Mouse (Mus musculus) cerebellum, adult 2 months (tissue): ENCODE data around the gene Ccdc173. TPM values are rescaled to one million over a fixed set of nuclear protein-coding genes. Genes with fewer than 3 reads are reported as not detected.

Experiments used
- DNase-seq, 2 experiments: peaks; one replicate each; pipeline ENCODE4 v3.0.0; 2021
- H3K27ac ChIP-seq: fragments of 200-500 bp; 2 replicates; pipeline ENCODE4 v1.5.1; 2012; ENCODE audit warnings: low read length, control low read depth, inconsistent platforms; ENCODE audit not compliant: insufficient read depth
- H3K27me3 ChIP-seq: fragments of 200-500 bp; 2 replicates; pipeline ENCODE4 v1.6.1; 2012; ENCODE audit warnings: inconsistent platforms, mild to moderate bottlenecking, low read length, moderate library complexity; ENCODE audit not compliant: control insufficient read depth, insufficient read depth
- H3K4me1 ChIP-seq: fragments of 200-500 bp; 2 replicates; pipeline ENCODE4 v1.6.1; 2011; ENCODE audit warnings: low read length; ENCODE audit not compliant: control insufficient read depth, insufficient read depth
- H3K4me3 ChIP-seq: fragments of 200-500 bp; replicated peaks from 2 replicates; pipeline ENCODE3; 2011; ENCODE audit warnings: mild to moderate bottlenecking, low read depth, low read length, control low read depth; ENCODE audit not compliant: insufficient read depth
- CTCF ChIP-seq: fragments of 200-500 bp; IDR thresholded peaks from 2 replicates; pipeline ENCODE4 v1.5.1; 2011; ENCODE audit warnings: low read depth, mild to moderate bottlenecking, control low read depth, low read length, moderate library complexity, borderline replicate concordance; ENCODE audit not compliant: insufficient read depth
- POLR2A ChIP-seq: fragments of 200-500 bp; IDR thresholded peaks from 2 replicates; pipeline ENCODE4 v1.6.1; 2011; ENCODE audit warnings: low read length, control low read depth, borderline replicate concordance; ENCODE audit not compliant: insufficient read depth
- WGBS: fragments of 180-500 bp; shearing (Covaris S2); methylation state at CpG from one replicate; pipeline ENCODE4 v1.1.7; 2018; 5-methylcytosine and 5-hydroxymethylcytosine counted together
- polyA plus RNA-seq: library from polyadenylated mRNA; depleted of rRNA; stranded (reverse); fragments of >200 nt; gene quantifications from 2 replicates; pipeline ENCODE4 v1.2.3, GENCODE M21; 2012; rRNA removed

Ccdc173 gene
- polyA plus RNA-seq, 1 experiment = 2.4 TPM

- no peaks in the 10 kb centered on the region for H3K27me3 ChIP-seq
- peak overlapping the region; percentile 72 for H3K4me3 ChIP-seq
- no peaks in the 10 kb centered on the region for H3K4me1 ChIP-seq
- TF ChIP-seq CTCF (no peak), POLR2A (peak; percentile 92)
- H3K27ac ChIP-seq = peak overlapping the region; percentile 35
- WGBS = under 1% methylated on average over 89 of the region's 91 CpGs
- DNase-seq = peak; percentile 93 to 96
Observed at GRCm38 (mm10) chr2:69722650-69723518, 66.5 kb downstream of the Ccdc173 start.

GRCm38 (mm10) chr2:69722273-69722649, 67.1 kb downstream of the Ccdc173 start, which contains the start of gene Ppig:
TSS of gene Ppig (plus strand) at chr2:69722545.
- Histone ChIP-seq H3K4me3 (peak within 1 kb of the TSS; percentile 72), H3K4me1 (no peaks in the 10 kb centered on the region), H3K27me3 (no peaks in the 10 kb centered on the region), H3K27ac (peak within 1 kb of the TSS; percentile 35)
- TF ChIP-seq CTCF (no peak), POLR2A (no peak)
- 3% methylated on average over 12 of the region's 12 CpGs for WGBS
- no peak for DNase-seq

- H3K27me3 ChIP-seq = no peaks in the 10 kb centered on the region
- 71% methylated on average over 1 of the region's 1 CpGs for WGBS
- H3K27ac ChIP-seq = no peak overlapping the region
- H3K4me1 ChIP-seq = no peaks in the 10 kb centered on the region
- no peak for DNase-seq
- no peak for TF ChIP-seq CTCF
- TF ChIP-seq POLR2A = no peak
- no peak overlapping the region for H3K4me3 ChIP-seq
Observed at GRCm38 (mm10) chr2:69719121-69719520, 70.3 kb downstream of the Ccdc173 start.

GRCm38 (mm10) chr2:69716483-69716882, 72.9 kb downstream of the Ccdc173 start:
- Histone ChIP-seq H3K4me3 (no peak overlapping the region), H3K27ac (no peak overlapping the region), H3K4me1 (peaks cover 3% of the 10 kb centered on the region; the same call in 1 of the 2 replicates), H3K27me3 (no peaks in the 10 kb centered on the region)
- no peak for TF ChIP-seq CTCF
- TF ChIP-seq POLR2A = no peak
- WGBS = 71% methylated on average over 3 of the region's 3 CpGs
- DNase-seq = no peak

GRCm38 (mm10) chr2:69714126-69714525, 75.2 kb downstream of the Ccdc173 start:
- Histone ChIP-seq H3K27ac (no peak overlapping the region), H3K27me3 (no peaks in the 10 kb centered on the region), H3K4me3 (no peak overlapping the region), H3K4me1 (peaks cover 3% of the 10 kb centered on the region; the same call in 1 of the 2 replicates)
- TF ChIP-seq CTCF (no peak), POLR2A (no peak)
- DNase-seq = peak; percentile 15 to 23
- WGBS = 76% methylated on average over 5 of the region's 5 CpGs

GRCm38 (mm10) chr2:69713626-69714014, 75.8 kb downstream of the Ccdc173 start:
- peaks cover 3% of the 10 kb centered on the region; the same call in 1 of the 2 replicates for H3K4me1 ChIP-seq
- WGBS = 21% methylated on average over 4 of the region's 4 CpGs
- peak overlapping the region; percentile 67 for H3K4me3 ChIP-seq
- TF ChIP-seq CTCF (no peak), POLR2A (no peak)
- H3K27me3 ChIP-seq = no peaks in the 10 kb centered on the region
- no peak overlapping the region for H3K27ac ChIP-seq
- no peak for DNase-seq

- Histone ChIP-seq H3K4me1 (peaks cover 3% of the 10 kb centered on the region; the same call in 1 of the 2 replicates), H3K27me3 (no peaks in the 10 kb centered on the region), H3K27ac (peak within 1 kb of the TSS; percentile 46), H3K4me3 (peak within 1 kb of the TSS; percentile 67)
- peak; percentile 88 to 93 for DNase-seq
- no peak for TF ChIP-seq CTCF
- peak; percentile 50; the same call in 1 of the 2 replicates for TF ChIP-seq POLR2A
- under 1% methylated on average over 39 of the region's 39 CpGs for WGBS
Observed at GRCm38 (mm10) chr2:69712981-69713625, 76.3 kb downstream of the Ccdc173 start, which contains the start of gene Fastkd1. TSS of gene Fastkd1 (minus strand) at chr2:69713516.

GRCm38 (mm10) chr2:69712171-69712570, 77.2 kb downstream of the Ccdc173 start:
- DNase-seq = peak in 1 of 2 experiments; percentile 17
- peak overlapping the region; percentile 42 for H3K4me3 ChIP-seq
- TF ChIP-seq CTCF (no peak), POLR2A (no peak)
- WGBS = 64% methylated on average over 14 of the region's 14 CpGs
- peaks cover 3% of the 10 kb centered on the region; the same call in 1 of the 2 replicates for H3K4me1 ChIP-seq
- no peaks in the 10 kb centered on the region for H3K27me3 ChIP-seq
- H3K27ac ChIP-seq = no peak overlapping the region

Other genes starting within 250 kb of the Ccdc173 start
- 0.08 and 0.11 TPM in 2 replicates for gene Lrp2, start 203.5 kb downstream of the Ccdc173 start, polyA plus RNA-seq
- gene Bbs5, start 142.4 kb downstream of the Ccdc173 start, polyA plus RNA-seq = 21.3 and 23.2 TPM in 2 replicates
- 0.13 and 0.16 TPM in 2 replicates for gene Klhl41, start 119.5 kb downstream of the Ccdc173 start, polyA plus RNA-seq
- 16.5 and 16.6 TPM in 2 replicates for gene Fastkd1, start 76.1 kb downstream of the Ccdc173 start, polyA plus RNA-seq
- 23.2 and 24.0 TPM in 2 replicates for gene Ppig, start 67.0 kb downstream of the Ccdc173 start, polyA plus RNA-seq
- 48.8 and 51.7 TPM in 2 replicates for gene Phospho2, start within 50 bp of the Ccdc173 start, polyA plus RNA-seq
- gene Klhl23, start 32.4 kb upstream of the Ccdc173 start, polyA plus RNA-seq = 25.6 and 28.8 TPM in 2 replicates
- 91.0 and 92.8 TPM in 2 replicates for gene Ssb, start 72.0 kb upstream of the Ccdc173 start, polyA plus RNA-seq
- 16.3 and 17.6 TPM in 2 replicates for gene Mettl5, start 96.0 kb upstream of the Ccdc173 start, polyA plus RNA-seq
- 63.2 and 67.5 TPM in 2 replicates for gene Ubr3, start 107.7 kb upstream of the Ccdc173 start, polyA plus RNA-seq
- gene Myo3b, start 249.6 kb upstream of the Ccdc173 start, polyA plus RNA-seq = 0.08 TPM in 2 replicates